26 mouse cellular contexts compared by ENCODE assay signal in the genomic region with DNA sequence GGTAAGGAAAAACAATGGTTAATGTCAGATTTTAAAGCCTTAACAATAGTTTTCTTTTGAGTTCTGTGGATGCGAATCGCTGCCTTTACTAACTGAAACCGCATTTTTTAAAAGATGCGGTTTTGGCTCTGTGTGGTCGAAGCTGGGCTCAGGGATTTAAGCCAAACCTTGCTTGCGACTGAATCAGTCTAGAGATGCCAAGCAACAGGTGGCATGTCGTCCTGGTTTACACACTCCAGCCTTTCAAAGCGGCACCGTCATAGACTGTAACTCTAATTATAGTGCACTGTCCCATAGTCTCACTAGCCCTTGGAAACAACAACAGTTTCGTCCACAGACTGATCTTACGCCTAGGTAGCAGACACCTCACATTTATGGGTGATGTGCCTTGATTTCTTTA.
"Had no signal": no experiment of that assay in that cellular context is flagged by ENCODE, and none has a peak within 500 bp of the region (broad histone marks: within the 10 kb centered on the region; RNA-seq: fewer than 3 reads in every experiment).

No protein-coding gene starts in this region.

- H3K4me3 ChIP-seq: heart, adult 2 months; heart, embryonic 13.5 days; heart, embryonic 15.5 days; hindbrain, embryonic 13.5 days; hindbrain, embryonic 15.5 days; kidney, embryonic 15.5 days; limb, embryonic 13.5 days; limb, embryonic 15.5 days; liver, embryonic 12.5 days had no signal

- H3K27me3 ChIP-seq: heart, embryonic 13.5 days; heart, embryonic 15.5 days; hindbrain, embryonic 13.5 days; hindbrain, embryonic 15.5 days; kidney, embryonic 15.5 days; limb, embryonic 13.5 days; limb, embryonic 15.5 days; liver, embryonic 12.5 days had no signal

- H3K36me3 ChIP-seq: heart, embryonic 13.5 days; heart, embryonic 15.5 days; hindbrain, embryonic 15.5 days; kidney, embryonic 15.5 days; limb, embryonic 13.5 days; limb, embryonic 15.5 days; liver, embryonic 12.5 days had no signal

- DNase-seq: gastrocnemius, postnatal 14 days; gastrocnemius, postnatal 36 days; heart, adult 2 months; heart, postnatal 14 days; heart, postnatal 36 days; kidney, adult 11 months; kidney, adult 2 months; kidney, adult 9 months; kidney, postnatal 14 days; kidney, postnatal 36 days; layer of hippocampus, adult 9-11 months; layer of hippocampus, postnatal 36 days; left cerebral cortex, postnatal 4 days had no signal

- H3K9ac ChIP-seq: heart, embryonic 13.5 days; heart, embryonic 15.5 days; hindbrain, embryonic 13.5 days; hindbrain, embryonic 15.5 days; kidney, embryonic 15.5 days; limb, embryonic 13.5 days; limb, embryonic 15.5 days; liver, embryonic 12.5 days; liver, embryonic 14.5 days had no signal

- H3K9me3 ChIP-seq: heart, embryonic 15.5 days; hindbrain, embryonic 13.5 days; hindbrain, embryonic 15.5 days; limb, embryonic 15.5 days; liver, embryonic 12.5 days had no signal

- H3K4me2 ChIP-seq: heart, embryonic 11.5 days; heart, embryonic 13.5 days; heart, embryonic 15.5 days; hindbrain, embryonic 13.5 days; hindbrain, embryonic 15.5 days; kidney, embryonic 15.5 days; limb, embryonic 13.5 days; limb, embryonic 15.5 days; liver, embryonic 12.5 days had no signal

- H3K27ac ChIP-seq: heart, adult 2 months; heart, embryonic 13.5 days; heart, embryonic 15.5 days; hindbrain, embryonic 13.5 days; hindbrain, embryonic 15.5 days; hindbrain, postnatal 0 days; kidney, embryonic 15.5 days; kidney, postnatal 0 days; limb, embryonic 13.5 days; limb, embryonic 15.5 days; liver, embryonic 12.5 days; liver, embryonic 14.5 days had no signal

- ATAC-seq: hindbrain, postnatal 0 days; intestine, embryonic 16.5 days; liver, embryonic 12.5 days had no signal

- H3K4me1 ChIP-seq: heart, embryonic 13.5 days; heart, embryonic 15.5 days; hindbrain, embryonic 13.5 days; hindbrain, embryonic 15.5 days; limb, embryonic 13.5 days; limb, embryonic 15.5 days; liver, embryonic 12.5 days had no signal
